Mouse (Mus musculus): ENCODE measurements around the gene Gm10271. TPM values are rescaled to one million over a fixed set of nuclear protein-coding genes. Genes with fewer than 3 reads are reported as not detected.
A peak's percentile ranks its signal among the peaks of the same experiment; 100 is the strongest.

The Gm10271 gene
- polyA plus RNA-seq, 1 experiment from 2014 or later: not detected

DNA sequence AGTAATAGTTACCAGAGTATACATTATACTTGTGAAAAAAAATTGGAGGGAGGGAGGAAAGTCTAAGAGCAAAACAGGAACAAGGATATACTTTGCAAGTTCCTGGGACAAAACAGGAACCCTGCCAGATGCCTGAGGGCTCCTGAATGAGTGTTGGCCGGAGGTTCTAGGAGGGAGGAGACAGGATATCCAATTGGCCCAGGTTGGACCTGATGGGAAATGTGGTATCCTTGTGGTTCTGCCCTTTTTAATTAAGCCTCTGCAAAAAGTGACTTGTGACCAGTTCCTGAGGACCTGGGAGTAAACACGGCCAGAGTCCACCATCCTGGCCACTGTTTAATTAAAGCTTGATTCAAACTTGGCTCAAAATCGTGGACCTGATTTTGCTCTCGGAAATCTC is 3.7 kb downstream of the Gm10271 start:
- WGBS: 90% methylated on average over 4 of the region's 4 CpGs
- ATAC-seq: no peak
- no peaks in the 10 kb centered on the region for H3K36me3 ChIP-seq (ENCODE audit: poor library complexity, severe bottlenecking)

GRCm38 (mm10) chr10:116966065-116966464 is 6.3 kb downstream of the Gm10271 start:
- Histone ChIP-seq H3K4me1 (no peaks in the 10 kb centered on the region), H3K9ac (no peak overlapping the region), H3K4me2 (no peak overlapping the region), H3K36me3 (ENCODE audit: poor library complexity, severe bottlenecking) (no peaks in the 10 kb centered on the region), H3K27ac (no peak overlapping the region), H3K4me3 (no peak overlapping the region), H3K27me3 (no peaks in the 10 kb centered on the region), H3K9me3 (replicated peaks) (no peaks in the 10 kb centered on the region)
- WGBS: 82% methylated on average over 6 of the region's 6 CpGs
- ATAC-seq: no peak

More for the DNA sequence above, 3.7 kb downstream of the Gm10271 start:
- Histone ChIP-seq H3K4me3 (no peak overlapping the region), H3K4me1 (no peaks in the 10 kb centered on the region), H3K4me2 (no peak overlapping the region), H3K27me3 (no peaks in the 10 kb centered on the region), H3K9me3 (replicated peaks) (no peaks in the 10 kb centered on the region), H3K9ac (no peak overlapping the region), H3K27ac (no peak overlapping the region)

DNA sequence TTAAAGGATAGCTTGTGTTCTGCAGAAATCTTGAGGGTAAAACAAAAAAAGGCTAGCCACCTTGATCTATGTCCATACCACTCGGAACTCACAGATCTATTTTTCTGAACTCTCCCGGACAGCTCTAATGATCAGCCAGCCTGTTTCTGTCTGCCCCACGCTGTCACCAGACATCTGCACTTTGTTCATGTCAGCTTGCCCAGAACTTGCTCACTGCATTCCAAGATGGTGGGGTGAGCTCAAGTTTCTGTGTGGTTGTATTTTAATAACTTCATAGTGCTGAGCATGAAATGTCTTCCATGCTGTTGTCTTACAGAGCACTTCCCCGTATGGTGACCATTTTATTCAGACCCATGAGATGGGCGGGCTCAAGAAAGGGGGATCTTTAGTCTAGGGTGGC is 7.1 kb downstream of the Gm10271 start:
- ATAC-seq: no peak
- Histone ChIP-seq H3K27me3 (no peaks in the 10 kb centered on the region), H3K9ac (no peak overlapping the region), H3K9me3 (replicated peaks) (no peaks in the 10 kb centered on the region), H3K36me3 (ENCODE audit: poor library complexity, severe bottlenecking) (no peaks in the 10 kb centered on the region), H3K4me2 (no peak overlapping the region), H3K27ac (no peak overlapping the region), H3K4me1 (no peaks in the 10 kb centered on the region), H3K4me3 (no peak overlapping the region)
- WGBS: 80% methylated on average over 5 of the region's 5 CpGs

DNA sequence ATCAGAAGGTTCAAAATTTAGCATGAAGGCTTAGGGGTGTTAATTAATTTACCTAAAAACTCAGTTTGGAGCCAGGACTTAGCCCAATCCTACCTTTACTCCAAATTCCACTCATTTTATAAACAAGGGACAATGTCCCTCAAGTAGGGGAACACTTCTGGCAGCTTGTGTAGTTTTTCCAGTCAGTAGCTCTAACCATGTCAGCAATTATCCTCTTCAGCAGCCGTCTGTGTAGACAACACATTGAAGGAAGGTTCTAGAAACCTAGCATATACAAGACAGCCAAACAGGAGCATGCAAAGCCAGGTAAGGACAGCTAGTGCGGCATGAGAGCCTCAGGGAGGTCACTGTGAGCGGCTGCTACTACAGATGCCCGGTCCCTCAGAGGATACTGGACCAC is 7.8 kb downstream of the Gm10271 start:
- H3K36me3 ChIP-seq (ENCODE audit: poor library complexity, severe bottlenecking): no peaks in the 10 kb centered on the region
- no peak overlapping the region for H3K4me3 ChIP-seq
- H3K27ac ChIP-seq: no peak overlapping the region
- no peak overlapping the region for H3K4me2 ChIP-seq
- H3K4me1 ChIP-seq: no peaks in the 10 kb centered on the region
- no peaks in the 10 kb centered on the region for H3K9me3 ChIP-seq (replicated peaks)
- H3K9ac ChIP-seq: no peak overlapping the region
- H3K27me3 ChIP-seq: no peaks in the 10 kb centered on the region
- ATAC-seq: no peak
- WGBS: 87% methylated on average over 4 of the region's 4 CpGs

- Histone ChIP-seq H3K4me2 (no peak overlapping the region), H3K9ac (no peak overlapping the region), H3K9me3 (replicated peaks) (no peaks in the 10 kb centered on the region), H3K27ac (no peak overlapping the region), H3K27me3 (no peaks in the 10 kb centered on the region), H3K4me3 (no peak overlapping the region), H3K4me1 (no peaks in the 10 kb centered on the region), H3K36me3 (ENCODE audit: poor library complexity, severe bottlenecking) (no peaks in the 10 kb centered on the region)
- WGBS: 79% methylated on average over 11 of the region's 11 CpGs
- no peak for ATAC-seq
Observed at GRCm38 (mm10) chr10:116964084-116964483, 8.3 kb downstream of the Gm10271 start.

GRCm38 (mm10) chr10:116962803-116963202 is 9.6 kb downstream of the Gm10271 start:
- Histone ChIP-seq H3K9ac (no peak overlapping the region), H3K27me3 (no peaks in the 10 kb centered on the region), H3K4me2 (no peak overlapping the region), H3K9me3 (replicated peaks) (no peaks in the 10 kb centered on the region), H3K4me3 (no peak overlapping the region), H3K36me3 (ENCODE audit: poor library complexity, severe bottlenecking) (no peaks in the 10 kb centered on the region), H3K27ac (no peak overlapping the region), H3K4me1 (no peaks in the 10 kb centered on the region)
- 60% methylated on average over 17 of the region's 17 CpGs for WGBS
- no peak for ATAC-seq

GRCm38 (mm10) chr10:116962152-116962551 is 10.3 kb downstream of the Gm10271 start:
- no peak for ATAC-seq
- Histone ChIP-seq H3K27me3 (no peaks in the 10 kb centered on the region), H3K4me3 (no peak overlapping the region), H3K36me3 (ENCODE audit: poor library complexity, severe bottlenecking) (no peaks in the 10 kb centered on the region), H3K9me3 (replicated peaks) (no peaks in the 10 kb centered on the region), H3K27ac (no peak overlapping the region), H3K4me1 (no peaks in the 10 kb centered on the region), H3K4me2 (no peak overlapping the region), H3K9ac (no peak overlapping the region)
- WGBS: 84% methylated on average over 14 of the region's 14 CpGs

DNA sequence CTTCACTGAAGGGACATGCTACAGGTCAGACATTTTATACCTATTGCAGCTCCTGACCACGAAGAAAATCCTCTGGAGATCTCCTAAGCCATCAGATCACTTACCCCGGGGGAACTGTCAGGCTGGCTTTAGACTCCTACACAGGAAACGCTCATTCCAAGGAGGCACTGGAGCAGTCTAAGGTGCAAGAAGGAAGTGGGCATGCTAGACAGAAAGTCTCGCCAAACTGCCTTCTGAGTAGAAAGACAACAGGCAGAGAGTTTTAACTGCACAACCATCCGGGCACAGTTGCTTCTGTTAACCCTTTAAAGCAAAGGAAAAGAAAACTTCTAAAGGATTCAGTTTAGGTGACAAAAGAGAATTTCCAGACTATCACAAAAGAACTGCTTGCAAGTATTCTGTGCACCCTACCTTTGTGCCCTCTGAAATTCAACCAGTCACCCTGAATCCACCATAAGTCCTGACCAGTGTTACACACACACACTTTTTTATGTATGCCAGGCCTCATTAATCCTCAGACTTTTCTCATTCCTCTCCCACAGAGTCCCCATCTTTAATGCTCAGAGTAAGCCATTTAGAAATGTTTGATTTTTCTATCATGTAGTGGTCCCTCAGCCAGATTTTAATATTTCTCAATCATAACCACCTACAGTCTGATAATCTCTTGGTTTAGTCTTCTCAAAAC is 14.4 kb downstream of the Gm10271 start:
- 66% methylated on average over 5 of the region's 5 CpGs for WGBS
- no peak for ATAC-seq

GRCm38 (mm10) chr10:116956483-116957158 is 15.8 kb downstream of the Gm10271 start:
- ATAC-seq: no peak
- Histone ChIP-seq H3K9ac (no peak overlapping the region), H3K4me2 (no peak overlapping the region), H3K27me3 (no peaks in the 10 kb centered on the region), H3K36me3 (ENCODE audit: poor library complexity, severe bottlenecking) (no peaks in the 10 kb centered on the region), H3K27ac (no peak overlapping the region), H3K4me1 (no peaks in the 10 kb centered on the region), H3K9me3 (replicated peaks) (no peaks in the 10 kb centered on the region), H3K4me3 (no peak overlapping the region)
- 91% methylated on average over 11 of the region's 11 CpGs for WGBS

More for the DNA sequence above, 14.4 kb downstream of the Gm10271 start:
- no peak overlapping the region for H3K4me2 ChIP-seq
- H3K36me3 ChIP-seq (ENCODE audit: poor library complexity, severe bottlenecking): no peaks in the 10 kb centered on the region
- no peak overlapping the region for H3K9ac ChIP-seq
- H3K27me3 ChIP-seq: no peaks in the 10 kb centered on the region
- H3K27ac ChIP-seq: no peak overlapping the region
- no peaks in the 10 kb centered on the region for H3K4me1 ChIP-seq
- no peaks in the 10 kb centered on the region for H3K9me3 ChIP-seq (replicated peaks)
- H3K4me3 ChIP-seq: no peak overlapping the region

DNA sequence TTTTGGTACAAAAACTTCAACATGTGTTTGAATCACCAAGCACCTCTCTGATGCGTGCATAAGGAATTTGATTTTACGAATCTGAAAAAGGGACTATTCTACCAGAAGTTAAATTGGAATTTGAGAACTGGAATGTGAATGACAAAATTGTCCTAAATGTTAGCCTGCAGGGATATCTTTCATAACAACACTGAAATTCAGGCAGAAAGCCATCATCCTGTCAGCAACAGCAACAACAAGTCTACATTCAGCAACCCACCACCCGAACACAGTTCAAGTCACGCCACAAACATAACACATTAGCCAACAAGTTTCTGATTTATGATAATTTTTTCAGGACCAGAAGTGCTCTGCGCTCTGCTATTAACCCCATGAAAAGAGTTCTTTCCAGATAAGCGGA is 17.2 kb downstream of the Gm10271 start:
- no peak for ATAC-seq
- Histone ChIP-seq H3K27me3 (no peaks in the 10 kb centered on the region), H3K36me3 (ENCODE audit: poor library complexity, severe bottlenecking) (no peaks in the 10 kb centered on the region), H3K27ac (no peak overlapping the region), H3K4me3 (no peak overlapping the region), H3K9me3 (replicated peaks) (no peaks in the 10 kb centered on the region), H3K4me1 (no peaks in the 10 kb centered on the region), H3K4me2 (no peak overlapping the region), H3K9ac (no peak overlapping the region)
- WGBS: 96% methylated on average over 6 of the region's 6 CpGs

DNA sequence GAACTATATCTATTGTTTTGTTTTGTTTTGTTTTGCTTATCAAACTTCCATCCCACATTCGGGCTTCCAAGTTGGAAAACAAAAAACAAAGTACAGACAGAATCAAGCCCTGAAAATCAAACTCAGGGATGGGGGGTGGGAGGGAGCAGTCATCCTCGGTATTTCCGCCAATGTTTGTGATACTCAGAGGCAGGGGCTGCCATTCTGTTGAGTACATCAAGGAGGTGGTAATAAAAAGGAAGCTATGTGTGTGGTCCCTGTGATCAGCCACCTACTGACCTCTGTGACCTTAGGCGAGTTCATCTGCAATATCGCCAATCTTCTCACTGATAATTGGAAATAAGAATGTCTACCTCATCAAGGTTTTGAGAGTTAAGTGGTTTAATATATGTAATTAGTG is 21.5 kb downstream of the Gm10271 start:
- Histone ChIP-seq H3K27me3 (no peaks in the 10 kb centered on the region), H3K9ac (no peak overlapping the region), H3K4me1 (peaks cover 14% of the 10 kb centered on the region), H3K36me3 (ENCODE audit: poor library complexity, severe bottlenecking) (no peaks in the 10 kb centered on the region), H3K27ac (no peak overlapping the region), H3K4me3 (peak overlapping the region; percentile 70), H3K9me3 (replicated peaks) (no peaks in the 10 kb centered on the region), H3K4me2 (peak overlapping the region; percentile 51)
- WGBS: 30% methylated on average over 5 of the region's 5 CpGs
- no peak for ATAC-seq

- Histone ChIP-seq H3K9me3 (replicated peaks) (no peaks in the 10 kb centered on the region), H3K36me3 (ENCODE audit: poor library complexity, severe bottlenecking) (no peaks in the 10 kb centered on the region), H3K4me1 (peaks cover 14% of the 10 kb centered on the region), H3K27me3 (no peaks in the 10 kb centered on the region), H3K9ac (peak within 1 kb of the TSS; percentile 73), H3K27ac (peak within 1 kb of the TSS; percentile 92), H3K4me3 (peak within 1 kb of the TSS; percentile 70), H3K4me2 (peak within 1 kb of the TSS; percentile 74)
- under 1% methylated on average over 51 of the region's 103 CpGs for WGBS
- peak; percentile 96 for ATAC-seq
Observed at GRCm38 (mm10) chr10:116950009-116950769, 22.2 kb downstream of the Gm10271 start, which contains the start of gene Rab3ip. Gene Rab3ip, minus strand, starts transcription at chr10:116950769.

Data from forebrain, embryonic 13.5 days (tissue).